Mouse (Mus musculus) heart, postnatal 0 days (tissue): Measurements from ENCODE around the gene Kctd21. TPM values are rescaled to one million over a fixed set of nuclear protein-coding genes. Genes with fewer than 3 reads are reported as not detected.

ENCODE experiments used
- ATAC-seq: fragments of 200-750 bp; cut with Nextera tagmentation; 2 replicates; pipeline ENCODE4 v1.8.0; 2017; ENCODE audit warnings: low read depth, moderate number of reproducible peaks, moderate library complexity; ENCODE audit not compliant: insufficient read depth
- DNase-seq: peaks from one replicate; pipeline ENCODE4 v3.0.0-alpha.2; 2016; ENCODE audit warnings: low spot score
- H3K27ac ChIP-seq: fragments of 300-500 bp; sonication (generic); 2 replicates; pipeline ENCODE4 v1.5.1; 2014; ENCODE audit warnings: low read depth, mild to moderate bottlenecking
- H3K27me3 ChIP-seq: fragments of 300-500 bp; sonication (generic); 2 replicates; pipeline ENCODE4 v1.6.1; 2014; ENCODE audit warnings: low read length, mixed read lengths; ENCODE audit not compliant: control insufficient read depth, insufficient read depth
- H3K36me3 ChIP-seq: fragments of 300-500 bp; sonication (generic); replicated peaks from 2 replicates; pipeline ENCODE4 v1.6.1; 2014; ENCODE audit warnings: low read length, mixed read lengths; ENCODE audit not compliant: control insufficient read depth, insufficient read depth
- H3K4me1 ChIP-seq: fragments of 300-500 bp; sonication (generic); 2 replicates; pipeline ENCODE4 v1.6.1; 2014; ENCODE audit warnings: antibody characterized with exemption; ENCODE audit not compliant: control insufficient read depth, insufficient read depth
- H3K4me2 ChIP-seq: fragments of 300-500 bp; sonication (generic); 2 replicates; pipeline ENCODE4 v1.6.1; 2014; ENCODE audit warnings: low read depth, mild to moderate bottlenecking, low read length, moderate library complexity
- H3K4me3 ChIP-seq: fragments of 300-500 bp; sonication (generic); 2 replicates; pipeline ENCODE4 v1.5.1; 2014; ENCODE audit warnings: low read depth, low read length
- H3K9ac ChIP-seq: fragments of 300-500 bp; sonication (generic); replicated peaks from 2 replicates; pipeline ENCODE4 v1.6.1; 2014; ENCODE audit warnings: low read depth, low read length, mixed read lengths
- H3K9me3 ChIP-seq: fragments of 300-500 bp; sonication (generic); replicated peaks from 2 replicates; pipeline ENCODE4 v1.6.1; 2016; ENCODE audit warnings: low read length; ENCODE audit not compliant: control insufficient read depth
- CTCF ChIP-seq: IDR thresholded peaks from 2 replicates; pipeline ENCODE4 v1.5.1; 2016; ENCODE audit warnings: antibody characterized with exemption, control low read depth, low read depth
- EP300 ChIP-seq: IDR thresholded peaks from 2 replicates; pipeline ENCODE4 v1.6.1; 2016; ENCODE audit warnings: antibody characterized with exemption, low read depth
- WGBS: fragments of 180-500 bp; shearing (Covaris S2); extraction: QIAGEN DNeasy Blood & Tissue Kit; methylation state at CpG from one replicate; pipeline ENCODE4 v1.1.7; 2014; 5-methylcytosine and 5-hydroxymethylcytosine counted together
- polyA plus RNA-seq: library from polyadenylated mRNA; unstranded; fragments of >200 nt; fragmentation: Nextera tagmentation; extraction: Ambion mirVana; gene quantifications from 2 replicates; pipeline ENCODE4 v1.2.1, GENCODE M21; 2015
- total RNA-seq: library from RNA; depleted of rRNA; stranded (reverse); fragments of >200 nt; gene quantifications from 2 replicates; pipeline ENCODE4 v1.2.3, GENCODE M21; 2014; ENCODE audit warnings: low replicate concordance

Gene Kctd21
- total and polyA plus RNA-seq, 2 experiments from 2014 or later, result 1.9 to 3.4 TPM

DNA sequence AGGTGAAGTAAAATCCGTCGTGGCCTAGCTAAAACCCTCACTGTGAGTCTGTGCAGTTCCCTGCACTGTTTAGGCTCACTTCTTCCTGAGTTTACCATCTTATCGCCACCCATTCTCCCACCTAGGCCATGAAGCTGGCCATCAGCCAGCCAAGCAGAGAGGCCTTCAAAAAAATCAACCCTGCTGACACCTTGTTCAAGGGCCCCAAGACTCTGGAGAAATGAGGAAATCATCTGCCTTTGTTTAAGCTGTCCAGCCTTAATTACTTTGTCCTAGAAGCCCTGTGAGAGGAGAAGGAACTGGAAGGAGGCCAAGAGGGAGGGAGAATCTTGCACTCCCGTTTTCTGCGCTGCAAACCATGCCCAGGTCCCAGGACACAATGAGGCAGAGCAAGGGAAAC, 24.1 kb downstream of the Kctd21 start:
- Histone ChIP-seq H3K9ac (no peak overlapping the region), H3K27ac (no peak overlapping the region), H3K27me3 (no peaks in the 10 kb centered on the region), H3K36me3 (no peaks in the 10 kb centered on the region), H3K4me2 (no peak overlapping the region), H3K4me3 (no peak overlapping the region), H3K9me3 (no peaks in the 10 kb centered on the region), H3K4me1 (no peaks in the 10 kb centered on the region; the same call in 1 of the 2 replicates)
- ATAC-seq, result no peak
- 69% methylated on average over 5 of the region's 5 CpGs for WGBS
- DNase-seq, result no peak
- TF ChIP-seq CTCF, result no peak
- TF ChIP-seq EP300, result no peak

DNA sequence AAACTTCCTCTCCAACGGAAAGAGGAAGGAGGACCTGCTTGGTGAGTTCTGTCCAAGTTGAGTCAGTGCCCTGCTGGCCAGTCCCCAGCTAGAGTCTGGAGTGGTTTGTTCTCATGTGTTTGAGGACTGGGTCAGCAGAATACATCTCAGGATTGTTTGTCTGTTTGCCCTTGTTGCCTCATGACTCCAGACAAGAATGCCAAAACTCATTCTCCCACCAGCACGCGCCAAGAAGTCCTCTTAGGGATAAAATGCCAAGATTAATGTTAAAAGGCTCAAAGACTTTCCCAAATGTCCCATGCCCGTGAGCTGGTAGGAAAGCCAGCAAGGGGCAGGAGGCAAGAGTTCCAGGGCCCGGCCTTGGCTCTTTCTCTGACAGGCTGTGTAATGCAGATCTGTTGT, 24.7 kb downstream of the Kctd21 start:
- no peak for ATAC-seq
- H3K9ac ChIP-seq, result no peak overlapping the region
- DNase-seq, result no peak
- H3K9me3 ChIP-seq, result no peaks in the 10 kb centered on the region
- WGBS, result 81% methylated on average over 5 of the region's 5 CpGs
- TF ChIP-seq EP300 (no peak), CTCF (no peak)
- H3K27ac ChIP-seq, result no peak overlapping the region
- no peaks in the 10 kb centered on the region; the same call in 1 of the 2 replicates for H3K4me1 ChIP-seq
- no peaks in the 10 kb centered on the region for H3K36me3 ChIP-seq
- no peak overlapping the region for H3K4me3 ChIP-seq
- H3K27me3 ChIP-seq, result no peaks in the 10 kb centered on the region
- no peak overlapping the region for H3K4me2 ChIP-seq

DNA sequence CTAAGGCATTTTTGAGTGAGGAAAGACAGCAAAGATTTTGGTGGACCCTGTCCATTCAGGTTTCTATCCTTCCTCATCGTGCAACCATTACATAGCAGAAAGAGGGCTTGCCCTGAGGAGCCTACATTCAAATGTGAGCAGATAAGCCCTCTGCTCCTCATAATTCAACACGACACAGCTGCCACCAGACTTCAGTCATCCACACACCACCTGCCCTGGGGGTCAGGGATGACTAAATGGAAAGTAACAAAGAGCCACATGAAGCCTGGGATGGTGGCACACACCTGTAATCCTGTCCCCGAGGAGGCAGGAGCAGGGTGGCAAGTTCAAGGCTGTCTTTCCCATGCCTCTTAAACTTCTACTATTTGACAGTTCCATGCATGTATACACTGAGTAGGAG, 25.7 kb downstream of the Kctd21 start:
- WGBS, result 59% methylated on average over 3 of the region's 3 CpGs
- Histone ChIP-seq H3K36me3 (no peaks in the 10 kb centered on the region), H3K9me3 (no peaks in the 10 kb centered on the region), H3K4me3 (no peak overlapping the region), H3K4me1 (no peaks in the 10 kb centered on the region; the same call in 1 of the 2 replicates), H3K4me2 (no peak overlapping the region), H3K27me3 (no peaks in the 10 kb centered on the region), H3K9ac (no peak overlapping the region), H3K27ac (no peak overlapping the region)
- no peak for DNase-seq
- no peak for ATAC-seq
- no peak for TF ChIP-seq CTCF
- no peak for TF ChIP-seq EP300

DNA sequence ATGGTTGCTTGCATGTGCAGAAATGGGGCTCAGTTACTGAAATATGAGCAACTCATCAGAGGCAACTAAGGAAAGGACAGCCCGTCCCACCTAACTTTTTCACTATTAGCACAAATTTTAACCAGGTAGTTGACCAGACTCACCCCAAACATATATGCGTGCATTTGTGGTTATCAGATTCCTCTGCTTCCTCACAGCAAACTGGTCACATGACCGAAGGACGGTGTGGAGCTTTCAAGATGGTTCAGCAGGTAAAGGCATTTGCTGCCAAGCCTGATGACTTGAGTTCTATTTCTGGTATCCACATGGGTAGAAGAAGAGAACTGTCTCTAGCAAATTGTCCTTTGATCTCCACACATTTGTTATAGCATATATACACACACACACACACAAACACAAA, 26.2 kb downstream of the Kctd21 start:
- H3K4me2 ChIP-seq, result no peak overlapping the region

DNA sequence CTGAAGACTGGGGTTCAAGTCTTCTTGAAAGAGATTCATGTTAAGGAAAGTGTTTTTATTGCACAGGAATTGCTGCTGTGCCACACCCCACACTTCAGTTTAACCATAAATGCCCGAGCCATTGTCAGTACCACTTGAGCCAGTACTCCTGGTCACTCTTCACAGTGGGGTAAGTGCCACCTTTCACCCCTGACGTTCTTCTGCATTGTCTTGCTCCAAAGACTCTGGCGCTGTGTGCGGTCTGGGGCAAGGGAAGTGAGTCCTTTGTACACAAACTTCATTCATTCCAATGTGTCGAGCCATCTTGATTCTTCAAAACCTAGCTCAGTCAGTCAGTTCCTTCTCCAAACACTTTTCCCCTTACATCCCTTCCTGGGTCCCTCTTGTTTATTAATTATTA, 28.0 kb downstream of the Kctd21 start:
- no peaks in the 10 kb centered on the region for H3K9me3 ChIP-seq
- TF ChIP-seq EP300 (no peak), CTCF (no peak)
- H3K4me2 ChIP-seq, result no peak overlapping the region
- H3K27ac ChIP-seq, result no peak overlapping the region
- DNase-seq (no peak), ATAC-seq (no peak)
- H3K4me3 ChIP-seq, result no peak overlapping the region
- WGBS, result 67% methylated on average over 5 of the region's 5 CpGs
- H3K4me1 ChIP-seq, result no peaks in the 10 kb centered on the region
- no peaks in the 10 kb centered on the region for H3K27me3 ChIP-seq
- no peak overlapping the region for H3K9ac ChIP-seq
- no peaks in the 10 kb centered on the region for H3K36me3 ChIP-seq

More for the DNA sequence above, 26.2 kb downstream of the Kctd21 start:
- Histone ChIP-seq H3K4me3 (no peak overlapping the region), H3K4me1 (no peaks in the 10 kb centered on the region; the same call in 1 of the 2 replicates), H3K9me3 (no peaks in the 10 kb centered on the region), H3K27me3 (no peaks in the 10 kb centered on the region), H3K9ac (no peak overlapping the region), H3K36me3 (no peaks in the 10 kb centered on the region), H3K27ac (no peak overlapping the region)
- DNase-seq, result no peak
- TF ChIP-seq CTCF, result no peak
- no peak for TF ChIP-seq EP300
- 72% methylated on average over 4 of the region's 4 CpGs for WGBS
- ATAC-seq, result no peak

DNA sequence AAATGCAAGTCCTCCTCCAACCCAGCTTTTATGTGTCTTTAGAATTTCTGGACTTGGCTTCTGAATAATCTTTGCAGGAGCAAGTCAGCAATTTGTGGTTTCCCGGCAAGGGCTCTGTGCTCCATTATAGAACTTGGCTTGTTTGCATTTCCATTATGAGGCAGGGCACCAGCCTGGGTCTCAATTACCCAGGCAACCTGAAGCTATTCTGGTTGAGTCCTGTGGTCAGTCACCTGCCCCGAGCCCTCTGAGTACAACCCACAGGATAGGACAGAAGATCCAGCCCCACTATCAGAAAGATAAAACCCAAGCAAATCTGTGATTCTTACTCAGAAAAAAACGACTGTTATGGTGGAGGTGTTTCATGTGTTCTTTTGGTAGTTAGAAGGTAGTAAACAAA, 28.8 kb downstream of the Kctd21 start:
- Histone ChIP-seq H3K9ac (no peak overlapping the region), H3K27ac (no peak overlapping the region), H3K27me3 (no peaks in the 10 kb centered on the region), H3K4me2 (no peak overlapping the region), H3K4me1 (no peaks in the 10 kb centered on the region), H3K36me3 (no peaks in the 10 kb centered on the region), H3K9me3 (no peaks in the 10 kb centered on the region), H3K4me3 (no peak overlapping the region)
- 50% methylated on average over 3 of the region's 3 CpGs for WGBS
- no peak for DNase-seq
- no peak for ATAC-seq
- TF ChIP-seq EP300 (no peak), CTCF (no peak)
